Mouse (Mus musculus) limb, embryonic 14.5 days (tissue): ENCODE data around the gene Serpinb6a. TPM values are rescaled to one million over a fixed set of nuclear protein-coding genes. Genes with fewer than 3 reads are reported as not detected.

ENCODE experiments used
- ATAC-seq: fragments of 200-750 bp; cut with Nextera tagmentation; 2 replicates; pipeline ENCODE4 v1.8.0; 2017; ENCODE audit warnings: low read depth, moderate number of reproducible peaks, moderate TSS enrichment; ENCODE audit not compliant: low FRiP score
- DNase-seq: peaks from one replicate; pipeline ENCODE4 v3.0.0-alpha.2; 2015; ENCODE audit warnings: low spot score
- H3K27ac ChIP-seq: fragments of 300-500 bp; sonication (generic); replicated peaks from 2 replicates; pipeline ENCODE4 v1.5.1; 2014; ENCODE audit warnings: low read depth, mild to moderate bottlenecking, low read length, moderate library complexity, mixed read lengths
- H3K27me3 ChIP-seq: fragments of 300-500 bp; sonication (generic); 2 replicates; pipeline ENCODE4 v1.6.1; 2014; ENCODE audit warnings: low read length, mixed read lengths; ENCODE audit not compliant: control insufficient read depth, insufficient read depth
- H3K36me3 ChIP-seq: fragments of 300-500 bp; sonication (generic); 2 replicates; pipeline ENCODE4 v1.6.1; 2014; ENCODE audit warnings: mild to moderate bottlenecking, low read length, moderate library complexity, mixed read lengths; ENCODE audit not compliant: control insufficient read depth, insufficient read depth
- H3K4me1 ChIP-seq: fragments of 300-500 bp; sonication (generic); 2 replicates; pipeline ENCODE4 v1.6.1; 2014; ENCODE audit warnings: antibody characterized with exemption, low read length, mixed read lengths; ENCODE audit not compliant: control insufficient read depth, insufficient read depth
- H3K4me2 ChIP-seq: fragments of 300-500 bp; sonication (generic); replicated peaks from 2 replicates; pipeline ENCODE4 v1.6.1; 2014; ENCODE audit warnings: low read depth, mild to moderate bottlenecking, low read length, moderate library complexity; ENCODE audit not compliant: severe bottlenecking
- H3K4me3 ChIP-seq: fragments of 300-500 bp; sonication (generic); replicated peaks from 2 replicates; pipeline ENCODE4 v1.5.1; 2014; ENCODE audit warnings: low read length
- H3K9ac ChIP-seq: fragments of 300-500 bp; sonication (generic); 2 replicates; pipeline ENCODE4 v1.6.1; 2014; ENCODE audit warnings: mild to moderate bottlenecking, low read depth, low read length, moderate library complexity; ENCODE audit not compliant: severe bottlenecking
- H3K9me3 ChIP-seq: fragments of 300-500 bp; sonication (generic); 2 replicates; pipeline ENCODE4 v1.6.1; 2016; ENCODE audit warnings: low read length; ENCODE audit not compliant: control insufficient read depth
- POLR2A ChIP-seq: fragments of 200-500 bp; IDR thresholded peaks from 2 replicates; pipeline ENCODE4 v1.8.0; 2012; ENCODE audit warnings: inconsistent platforms, mild to moderate bottlenecking, moderate library complexity, borderline replicate concordance; ENCODE audit not compliant: insufficient read depth, insufficient read length; ENCODE audit errors: extremely low read depth
- WGBS: fragments of 180-500 bp; shearing (Covaris S2); extraction: QIAGEN DNeasy Blood & Tissue Kit; methylation state at CpG from one replicate; pipeline ENCODE4 v1.1.7; 2014; 5-methylcytosine and 5-hydroxymethylcytosine counted together
- polyA plus RNA-seq, 2 experiments: library from polyadenylated mRNA; depleted of rRNA in 1 of 2; stranded (reverse) in 1 of 2; unstranded in 1 of 2; fragments of >200 nt; fragmentation: Nextera tagmentation in 1 of 2; extraction: Ambion mirVana in 1 of 2; gene quantifications; 2 replicates each; pipeline versions ENCODE4 v1.2.1 to v1.2.3; 2012 to 2014

Gene Serpinb6a
- polyA plus RNA-seq (2012; rRNA removed), result 58.0 and 61.7 TPM in 2 replicates
- 83.2 and 85.5 TPM in 2 replicates for polyA plus RNA-seq (2014; fragmentation: Nextera tagmentation; extraction: Ambion mirVana)

- peak within 1 kb of the TSS; percentile 86 for H3K4me2 ChIP-seq
- under 1% methylated on average over 83 of the region's 92 CpGs for WGBS
- peak; percentile 90 for DNase-seq
- no peaks in the 10 kb centered on the region for H3K9me3 ChIP-seq
- H3K27ac ChIP-seq, result peak within 1 kb of the TSS; percentile 87
- peak; percentile 94 for ATAC-seq
- H3K4me3 ChIP-seq, result peak within 1 kb of the TSS; percentile 95
- H3K4me1 ChIP-seq, result peaks cover 8% of the 10 kb centered on the region; the same call in 1 of the 2 replicates
- TF ChIP-seq POLR2A, result no peak
- H3K9ac ChIP-seq, result peak within 1 kb of the TSS; percentile 90
- H3K27me3 ChIP-seq, result no peaks in the 10 kb centered on the region
- no peaks in the 10 kb centered on the region; the same call in 1 of the 2 replicates for H3K36me3 ChIP-seq
Observed at GRCm38 (mm10) chr13:34002058-34003006, at the start of gene Serpinb6a, which contains the start of gene Ripk1. TSS of gene Serpinb6a (minus strand) at chr13:34002794. TSS of gene Ripk1 (plus strand) at chr13:34002363.

GRCm38 (mm10) chr13:34051692-34052091 is 49.1 kb upstream of the Serpinb6a start:
- Histone ChIP-seq H3K4me3 (no peak overlapping the region), H3K9ac (no peak overlapping the region), H3K4me2 (no peak overlapping the region), H3K36me3 (peaks cover 59% of the 10 kb centered on the region), H3K27ac (no peak overlapping the region), H3K9me3 (no peaks in the 10 kb centered on the region), H3K4me1 (peaks cover 2% of the 10 kb centered on the region; the same call in 1 of the 2 replicates), H3K27me3 (no peaks in the 10 kb centered on the region)
- DNase-seq, result no peak
- TF ChIP-seq POLR2A, result no peak
- WGBS, result 89% methylated on average over 3 of the region's 3 CpGs
- no peak for ATAC-seq

GRCm38 (mm10) chr13:34050479-34050878 is 47.9 kb upstream of the Serpinb6a start:
- Histone ChIP-seq H3K9ac (no peak overlapping the region), H3K4me1 (peaks cover 5% of the 10 kb centered on the region; the same call in 1 of the 2 replicates), H3K9me3 (no peaks in the 10 kb centered on the region), H3K4me2 (no peak overlapping the region), H3K4me3 (no peak overlapping the region), H3K27ac (no peak overlapping the region), H3K36me3 (peaks cover 55% of the 10 kb centered on the region), H3K27me3 (no peaks in the 10 kb centered on the region)
- TF ChIP-seq POLR2A, result no peak
- DNase-seq (no peak), ATAC-seq (no peak)
- WGBS, result 92% methylated on average over 8 of the region's 8 CpGs

GRCm38 (mm10) chr13:34047526-34047925 is 44.9 kb upstream of the Serpinb6a start:
- no peak overlapping the region for H3K4me3 ChIP-seq
- H3K9me3 ChIP-seq, result no peaks in the 10 kb centered on the region
- ATAC-seq, result no peak
- TF ChIP-seq POLR2A, result no peak
- no peak overlapping the region for H3K9ac ChIP-seq
- peaks cover 31% of the 10 kb centered on the region for H3K36me3 ChIP-seq
- no peaks in the 10 kb centered on the region for H3K27me3 ChIP-seq
- H3K4me2 ChIP-seq, result no peak overlapping the region
- H3K4me1 ChIP-seq, result peaks cover 5% of the 10 kb centered on the region; the same call in 1 of the 2 replicates
- H3K27ac ChIP-seq, result no peak overlapping the region
- 87% methylated on average over 3 of the region's 3 CpGs for WGBS
- no peak for DNase-seq

GRCm38 (mm10) chr13:34046421-34047012 is 43.9 kb upstream of the Serpinb6a start:
- DNase-seq (peak; percentile 93), ATAC-seq (peak; percentile 84; the same call in 1 of the 2 replicates)
- TF ChIP-seq POLR2A, result no peak
- no peak overlapping the region for H3K27ac ChIP-seq
- H3K9ac ChIP-seq, result no peak overlapping the region
- no peaks in the 10 kb centered on the region for H3K27me3 ChIP-seq
- H3K36me3 ChIP-seq, result peaks cover 23% of the 10 kb centered on the region
- H3K9me3 ChIP-seq, result no peaks in the 10 kb centered on the region
- 42% methylated on average over 11 of the region's 11 CpGs for WGBS
- no peak overlapping the region for H3K4me2 ChIP-seq
- H3K4me1 ChIP-seq, result peaks cover 5% of the 10 kb centered on the region; the same call in 1 of the 2 replicates
- no peak overlapping the region for H3K4me3 ChIP-seq
